Mouse (Mus musculus): ENCODE data around the gene Dip2c. TPM values are rescaled to one million over a fixed set of nuclear protein-coding genes. Genes with fewer than 3 reads are reported as not detected.

Gene Dip2c
- polyA plus RNA-seq, 1 experiment = 4.0 TPM

DNA sequence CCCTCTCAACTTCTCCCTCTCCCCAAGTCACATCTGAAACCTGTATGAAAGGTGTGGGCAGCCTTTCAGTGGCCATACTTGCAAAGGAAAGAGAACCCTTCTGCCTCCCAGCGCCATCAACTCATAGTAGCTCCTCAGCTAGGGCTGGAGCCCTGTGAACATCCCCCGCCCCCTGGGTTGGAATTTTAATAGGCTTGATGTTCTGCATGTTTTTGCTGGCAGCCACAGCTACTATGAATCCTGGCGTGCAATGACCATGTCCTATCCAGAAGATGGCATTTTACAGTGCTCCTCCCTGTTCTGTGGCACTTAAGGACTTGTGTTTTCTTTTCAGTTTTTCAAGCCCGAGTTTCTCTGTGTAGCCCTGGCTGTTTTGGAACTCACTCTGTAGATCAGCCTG is 166.7 kb downstream of the Dip2c start:
- H3K27me3 ChIP-seq (ENCODE audit: control insufficient read depth, insufficient read depth, low read length) = no peaks in the 10 kb centered on the region
- H3K27ac ChIP-seq (ENCODE audit: control insufficient read depth, insufficient read depth, low read depth, low read length) = no peak overlapping the region
- H3K36me3 ChIP-seq (ENCODE audit: control insufficient read depth, insufficient read depth, low read length) = no peaks in the 10 kb centered on the region
- no peak overlapping the region for H3K4me3 ChIP-seq (ENCODE audit: control insufficient read depth, low read depth, low read length)
- TF ChIP-seq POLR2A (IDR thresholded peaks at IDR 0.05; ENCODE audit: control insufficient read depth, low read depth, low read length) (no peak), CTCF (IDR thresholded peaks at IDR 0.05; ENCODE audit: control insufficient read depth, insufficient read depth, insufficient replicate concordance, low read depth, low read length) (no peak)
- 0 out of 2 replicates have a peak, but pooled peaks cover 2% of the 10 kb centered on the region for H3K4me1 ChIP-seq (ENCODE audit: control insufficient read depth, insufficient read depth, low read length)

DNA sequence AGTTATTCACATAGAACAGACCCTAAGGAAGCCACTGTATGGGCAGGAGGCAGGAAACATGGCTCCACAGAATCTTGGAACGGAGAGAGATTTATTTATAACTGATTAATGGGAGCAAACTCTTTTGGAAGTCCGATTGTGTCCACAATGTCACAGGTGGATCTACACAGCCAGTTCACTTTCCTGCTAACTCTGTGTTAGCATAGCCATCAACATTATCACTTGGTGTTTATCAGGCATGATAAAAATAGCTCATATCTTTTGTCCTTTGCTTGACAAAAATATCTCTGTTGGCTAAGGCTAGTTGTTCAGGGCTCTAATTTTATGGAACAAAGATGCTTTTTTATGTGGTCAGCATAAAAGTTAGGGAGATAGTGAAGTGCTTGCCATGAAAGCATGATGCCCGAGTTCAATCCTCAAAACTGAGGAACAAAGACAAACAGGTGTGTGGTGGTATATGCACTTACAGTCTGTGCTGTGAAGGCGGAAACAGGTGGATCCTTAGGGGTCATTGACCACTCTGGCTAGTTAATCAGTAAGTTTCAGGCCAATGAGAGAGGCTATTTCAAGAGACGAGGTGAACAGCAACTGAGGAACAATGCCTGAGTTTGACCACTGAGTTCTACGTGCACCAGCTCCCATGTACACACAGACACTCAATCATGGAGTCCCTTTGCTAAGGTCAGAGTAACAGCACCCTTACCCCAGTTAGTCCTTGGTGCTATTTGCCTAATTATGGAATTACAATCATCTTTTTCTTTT is 169.4 kb downstream of the Dip2c start:
- TF ChIP-seq POLR2A (IDR thresholded peaks at IDR 0.05; ENCODE audit: control insufficient read depth, low read depth, low read length) (no peak), CTCF (IDR thresholded peaks at IDR 0.05; ENCODE audit: control insufficient read depth, insufficient read depth, insufficient replicate concordance, low read depth, low read length) (no peak)
- Histone ChIP-seq H3K4me1 (ENCODE audit: control insufficient read depth, insufficient read depth, low read length) (0 out of 2 replicates have a peak, but pooled peaks cover 2% of the 10 kb centered on the region), H3K27me3 (ENCODE audit: control insufficient read depth, insufficient read depth, low read length) (no peaks in the 10 kb centered on the region), H3K36me3 (ENCODE audit: control insufficient read depth, insufficient read depth, low read length) (no peaks in the 10 kb centered on the region), H3K4me3 (ENCODE audit: control insufficient read depth, low read depth, low read length) (no peak overlapping the region), H3K27ac (ENCODE audit: control insufficient read depth, insufficient read depth, low read depth, low read length) (no peak overlapping the region)

DNA sequence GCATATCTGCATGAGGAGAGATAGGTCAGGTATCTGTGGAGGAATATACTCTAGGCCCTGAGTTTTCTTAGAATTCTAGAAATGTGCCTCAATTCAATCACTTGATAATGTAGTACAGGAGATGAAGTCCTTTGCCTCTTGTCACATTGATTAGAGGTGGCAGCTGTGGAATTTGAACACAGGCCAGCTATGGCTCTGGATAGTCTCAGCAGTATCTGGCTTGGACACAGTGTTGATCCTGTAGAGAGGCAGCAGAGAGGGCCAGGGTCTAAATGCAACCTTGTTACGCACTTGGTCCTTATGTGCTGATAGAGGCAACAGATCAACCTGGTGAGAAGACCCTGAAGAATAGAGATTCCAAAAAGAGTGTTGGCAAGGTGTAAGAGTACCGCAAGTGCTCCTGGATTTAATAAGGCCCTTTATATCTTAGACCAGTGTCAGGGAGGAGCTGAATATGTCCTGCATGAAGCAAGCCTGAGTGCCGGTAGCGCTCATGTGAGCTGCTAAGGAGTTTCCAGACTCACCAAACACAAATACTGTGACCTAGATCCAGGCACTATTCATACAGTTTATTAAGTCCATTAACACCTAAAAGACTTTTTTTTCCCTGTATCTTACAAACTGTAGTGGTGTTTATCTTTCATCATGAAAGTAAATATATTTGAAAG is 170.3 kb downstream of the Dip2c start:
- H3K27ac ChIP-seq (ENCODE audit: control insufficient read depth, insufficient read depth, low read depth, low read length) = no peak overlapping the region
- TF ChIP-seq POLR2A (IDR thresholded peaks at IDR 0.05; ENCODE audit: control insufficient read depth, low read depth, low read length) (no peak), CTCF (IDR thresholded peaks at IDR 0.05; ENCODE audit: control insufficient read depth, insufficient read depth, insufficient replicate concordance, low read depth, low read length) (no peak)
- H3K4me3 ChIP-seq (ENCODE audit: control insufficient read depth, low read depth, low read length) = no peak overlapping the region
- H3K4me1 ChIP-seq (ENCODE audit: control insufficient read depth, insufficient read depth, low read length) = 0 out of 2 replicates have a peak, but pooled peaks cover 2% of the 10 kb centered on the region
- no peaks in the 10 kb centered on the region for H3K27me3 ChIP-seq (ENCODE audit: control insufficient read depth, insufficient read depth, low read length)
- H3K36me3 ChIP-seq (ENCODE audit: control insufficient read depth, insufficient read depth, low read length) = no peaks in the 10 kb centered on the region

DNA sequence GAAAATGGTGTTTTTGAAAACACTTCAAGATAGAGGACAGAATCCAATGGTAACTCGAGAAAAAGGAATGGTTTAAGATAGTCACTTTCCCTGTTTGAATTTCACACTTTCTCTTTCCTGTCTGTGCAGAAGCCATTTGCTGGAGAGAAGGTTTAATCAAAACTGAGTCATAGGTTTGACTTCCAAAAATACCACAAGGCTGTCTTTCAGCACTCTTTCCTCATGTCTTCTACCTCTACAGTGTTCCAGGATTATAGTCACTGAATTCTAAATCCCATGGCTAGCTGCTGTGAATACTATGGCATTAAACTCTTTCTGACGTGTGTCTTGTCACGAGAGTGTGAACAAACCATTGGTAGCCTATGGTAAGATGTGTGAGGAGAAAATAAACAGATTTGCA is 173.9 kb downstream of the Dip2c start:
- Histone ChIP-seq H3K4me3 (ENCODE audit: control insufficient read depth, low read depth, low read length) (no peak overlapping the region), H3K27me3 (ENCODE audit: control insufficient read depth, insufficient read depth, low read length) (no peaks in the 10 kb centered on the region), H3K27ac (ENCODE audit: control insufficient read depth, insufficient read depth, low read depth, low read length) (no peak overlapping the region), H3K4me1 (ENCODE audit: control insufficient read depth, insufficient read depth, low read length) (no peaks in the 10 kb centered on the region), H3K36me3 (ENCODE audit: control insufficient read depth, insufficient read depth, low read length) (no peaks in the 10 kb centered on the region)
- TF ChIP-seq CTCF (IDR thresholded peaks at IDR 0.05; ENCODE audit: control insufficient read depth, insufficient read depth, insufficient replicate concordance, low read depth, low read length) = no peak
- no peak for TF ChIP-seq POLR2A (IDR thresholded peaks at IDR 0.05; ENCODE audit: control insufficient read depth, low read depth, low read length)

DNA sequence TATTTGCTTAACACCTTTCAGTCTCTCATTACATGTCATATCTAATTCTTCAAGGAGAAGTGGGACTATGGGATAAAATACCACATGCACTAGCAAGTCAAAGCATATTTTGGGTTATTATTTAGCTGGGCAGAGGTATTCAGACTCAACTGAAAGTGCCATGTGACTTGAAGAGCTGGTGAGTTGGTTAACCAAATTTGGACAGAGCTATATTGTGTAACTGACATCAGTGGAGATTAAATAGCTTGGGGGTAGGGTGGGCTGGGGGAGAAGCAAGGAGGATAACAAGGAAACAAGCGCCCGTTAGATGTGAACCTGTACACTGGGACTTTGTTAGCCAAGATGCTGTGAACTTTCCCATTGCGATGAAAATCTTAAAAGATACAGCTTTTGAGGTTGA is 175.6 kb downstream of the Dip2c start:
- no peak overlapping the region for H3K4me3 ChIP-seq (ENCODE audit: control insufficient read depth, low read depth, low read length)
- H3K4me1 ChIP-seq (ENCODE audit: control insufficient read depth, insufficient read depth, low read length) = no peaks in the 10 kb centered on the region
- no peak overlapping the region for H3K27ac ChIP-seq (ENCODE audit: control insufficient read depth, insufficient read depth, low read depth, low read length)
- H3K36me3 ChIP-seq (ENCODE audit: control insufficient read depth, insufficient read depth, low read length) = no peaks in the 10 kb centered on the region
- TF ChIP-seq POLR2A (IDR thresholded peaks at IDR 0.05; ENCODE audit: control insufficient read depth, low read depth, low read length) (no peak), CTCF (IDR thresholded peaks at IDR 0.05; ENCODE audit: control insufficient read depth, insufficient read depth, insufficient replicate concordance, low read depth, low read length) (no peak)
- H3K27me3 ChIP-seq (ENCODE audit: control insufficient read depth, insufficient read depth, low read length) = no peaks in the 10 kb centered on the region

DNA sequence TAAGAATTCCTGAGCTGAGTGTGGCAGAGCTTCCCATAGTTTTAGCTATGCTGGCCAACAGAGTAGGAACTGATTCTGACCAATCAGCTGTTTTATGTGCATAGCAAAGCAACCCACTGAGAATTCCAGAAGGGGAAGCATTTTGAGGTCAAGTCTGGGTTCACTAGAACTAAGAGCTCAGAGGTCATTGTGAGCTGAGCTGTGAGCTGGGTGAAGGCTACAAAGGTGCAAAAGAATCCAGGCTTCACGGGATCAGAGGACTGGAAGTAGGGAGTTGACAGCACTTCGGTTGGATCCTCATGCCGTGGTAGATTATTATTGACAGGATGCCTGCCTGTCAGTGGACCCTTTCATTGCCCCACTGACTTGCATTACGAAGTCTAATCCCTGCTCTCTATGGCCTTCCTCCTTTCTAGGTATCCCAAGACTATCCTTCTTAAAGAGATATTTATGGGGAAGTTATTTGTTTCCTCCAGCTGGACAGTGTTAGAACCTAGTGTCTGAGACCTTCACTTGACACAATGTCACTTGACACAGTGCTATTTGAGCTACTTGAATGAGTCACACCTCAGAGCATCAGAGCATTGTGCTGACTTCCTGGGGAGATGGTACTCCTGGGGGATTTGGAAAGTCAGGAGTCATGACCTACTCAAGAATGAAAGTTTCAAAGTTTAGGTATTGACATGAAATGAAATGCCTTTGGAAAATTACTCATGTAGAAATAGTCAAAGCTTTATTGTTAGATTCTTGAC is 178.3 kb downstream of the Dip2c start:
- H3K27ac ChIP-seq (ENCODE audit: control insufficient read depth, insufficient read depth, low read depth, low read length) = no peak overlapping the region
- no peak overlapping the region for H3K4me3 ChIP-seq (ENCODE audit: control insufficient read depth, low read depth, low read length)
- no peaks in the 10 kb centered on the region for H3K4me1 ChIP-seq (ENCODE audit: control insufficient read depth, insufficient read depth, low read length)
- H3K36me3 ChIP-seq (ENCODE audit: control insufficient read depth, insufficient read depth, low read length) = no peaks in the 10 kb centered on the region
- H3K27me3 ChIP-seq (ENCODE audit: control insufficient read depth, insufficient read depth, low read length) = no peaks in the 10 kb centered on the region
- TF ChIP-seq POLR2A (IDR thresholded peaks at IDR 0.05; ENCODE audit: control insufficient read depth, low read depth, low read length) (no peak), CTCF (IDR thresholded peaks at IDR 0.05; ENCODE audit: control insufficient read depth, insufficient read depth, insufficient replicate concordance, low read depth, low read length) (no peak)

DNA sequence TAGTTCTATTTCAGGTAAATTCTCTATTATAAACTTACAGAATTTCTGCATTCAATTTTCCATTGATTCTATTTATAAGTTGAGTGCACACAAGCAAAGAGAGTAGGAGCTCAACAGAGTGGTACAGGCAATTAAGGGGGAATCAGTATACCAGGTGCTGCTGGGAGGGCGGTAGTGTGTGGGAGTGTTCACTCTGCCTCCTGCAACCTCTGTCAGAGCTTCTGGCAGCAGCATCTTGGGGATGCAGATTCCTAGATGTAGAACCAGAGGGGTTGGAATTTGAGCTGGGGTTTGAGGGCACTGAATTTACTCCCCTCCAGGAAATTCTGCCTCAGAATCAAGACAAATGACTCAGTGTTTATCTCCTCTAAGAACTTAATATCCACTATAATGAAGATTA is 179.7 kb downstream of the Dip2c start:
- H3K4me3 ChIP-seq (ENCODE audit: control insufficient read depth, low read depth, low read length) = no peak overlapping the region
- TF ChIP-seq POLR2A (IDR thresholded peaks at IDR 0.05; ENCODE audit: control insufficient read depth, low read depth, low read length) = no peak
- H3K36me3 ChIP-seq (ENCODE audit: control insufficient read depth, insufficient read depth, low read length) = no peaks in the 10 kb centered on the region
- no peak overlapping the region for H3K27ac ChIP-seq (ENCODE audit: control insufficient read depth, insufficient read depth, low read depth, low read length)
- no peaks in the 10 kb centered on the region for H3K4me1 ChIP-seq (ENCODE audit: control insufficient read depth, insufficient read depth, low read length)
- H3K27me3 ChIP-seq (ENCODE audit: control insufficient read depth, insufficient read depth, low read length) = no peaks in the 10 kb centered on the region
